Comparison of ENCODE assay signal across 22 mouse cellular contexts in genomic region chr5:99419872-99420271, GRCm38 (mm10).
DNase-seq lines count a peak whose midpoint lies in the region; ATAC-seq and TF ChIP-seq lines count a peak whose summit lies in the region.
"Had no signal": no experiment of that assay in that cellular context is flagged by ENCODE, and none has a peak within 500 bp of the region (broad histone marks: within the 10 kb centered on the region; RNA-seq: fewer than 3 reads in every experiment).

No protein-coding gene starts in this region.

- peak; percentile 18 for DNase-seq in lung, adult 2 months
- no peak for DNase-seq in lung, postnatal 14 days
- peak; percentile 49 for DNase-seq in lung, embryonic 14.5 days
- peak; percentile 6 for DNase-seq in lung, postnatal 10 days
- DNase-seq in cerebellum, postnatal 4 days (ENCODE audit: low spot score in 2 of 2), result no peak
- DNase-seq: adrenal gland, postnatal 10 days; B cell, adult 2 months; cerebellum, adult 11 months; cerebellum, adult 8-10 months; cerebellum, postnatal 25 days; gastrocnemius, adult 2 months; gastrocnemius, postnatal 25 days; heart, postnatal 10 days; heart, postnatal 4 days had no signal

- no peak overlapping the region for H3K4me2 ChIP-seq in lung, embryonic 14.5 days
- no peak overlapping the region for H3K4me2 ChIP-seq in stomach, embryonic 16.5 days (ENCODE audit: low read depth, low read length)
- no peak overlapping the region for H3K4me2 ChIP-seq in forebrain, embryonic 16.5 days (ENCODE audit: low read length)
- no peak overlapping the region for H3K4me2 ChIP-seq in heart, embryonic 12.5 days
- H3K4me2 ChIP-seq: embryonic facial prominence, embryonic 13.5 days; forebrain, embryonic 13.5 days; hindbrain, embryonic 12.5 days had no signal

- no peak overlapping the region for H3K9ac ChIP-seq in lung, embryonic 14.5 days
- H3K9ac ChIP-seq in stomach, embryonic 16.5 days (ENCODE audit: low read length), result no peak overlapping the region
- no peak overlapping the region for H3K9ac ChIP-seq in forebrain, embryonic 16.5 days (replicated peaks; ENCODE audit: low read depth, low read length)
- H3K9ac ChIP-seq in heart, embryonic 12.5 days, result no peak overlapping the region
- H3K9ac ChIP-seq: embryonic facial prominence, embryonic 13.5 days; forebrain, embryonic 13.5 days; hindbrain, embryonic 12.5 days had no signal

- H3K36me3 ChIP-seq in lung, embryonic 14.5 days (ENCODE audit: insufficient read depth), result no peaks in the 10 kb centered on the region
- no peaks in the 10 kb centered on the region for H3K36me3 ChIP-seq in stomach, embryonic 16.5 days (ENCODE audit: control insufficient read depth, insufficient read depth, low read length)
- no peaks in the 10 kb centered on the region for H3K36me3 ChIP-seq in forebrain, embryonic 16.5 days (ENCODE audit: control insufficient read depth, insufficient read depth)
- H3K36me3 ChIP-seq in heart, embryonic 12.5 days, result no peaks in the 10 kb centered on the region
- H3K36me3 ChIP-seq: embryonic facial prominence, embryonic 13.5 days; G1E; hindbrain, embryonic 12.5 days had no signal

- no peak overlapping the region for H3K27ac ChIP-seq in lung, embryonic 14.5 days (ENCODE audit: low read depth)
- peak overlapping the region; percentile 57 for H3K27ac ChIP-seq in stomach, embryonic 16.5 days (ENCODE audit: low read length)
- H3K27ac ChIP-seq in forebrain, embryonic 16.5 days (ENCODE audit: low read length), result no peak overlapping the region
- H3K27ac ChIP-seq in heart, embryonic 12.5 days (ENCODE audit: poor library complexity, severe bottlenecking), result no peak overlapping the region
- H3K27ac ChIP-seq: embryonic facial prominence, embryonic 13.5 days; forebrain, embryonic 13.5 days; gastrocnemius, adult 2 months; hindbrain, embryonic 12.5 days had no signal

- no peaks in the 10 kb centered on the region for H3K27me3 ChIP-seq in lung, embryonic 14.5 days (ENCODE audit: insufficient read depth, low read length)
- no peaks in the 10 kb centered on the region for H3K27me3 ChIP-seq in stomach, embryonic 16.5 days (ENCODE audit: control insufficient read depth, insufficient read depth, low read length)
- no peaks in the 10 kb centered on the region for H3K27me3 ChIP-seq in forebrain, embryonic 16.5 days (replicated peaks; ENCODE audit: control insufficient read depth, insufficient read depth, low read length)
- H3K27me3 ChIP-seq in heart, embryonic 12.5 days (replicated peaks), result no peaks in the 10 kb centered on the region
- H3K27me3 ChIP-seq: embryonic facial prominence, embryonic 13.5 days; forebrain, embryonic 13.5 days had no signal

- TF ChIP-seq POLR2A in lung, adult 2 months (IDR thresholded peaks at IDR 0.05; ENCODE audit: borderline replicate concordance, extremely low read depth, low read depth, low read length), result no peak

- WGBS in lung, adult 2 months, result 48% methylated on average over 2 of the region's 2 CpGs
- WGBS in lung, embryonic 14.5 days, result 50% methylated on average over 2 of the region's 2 CpGs
- 31% methylated on average over 2 of the region's 2 CpGs for WGBS in stomach, embryonic 16.5 days
- WGBS in forebrain, embryonic 16.5 days, result 76% methylated on average over 2 of the region's 2 CpGs
- WGBS in heart, embryonic 12.5 days, result 45% methylated on average over 2 of the region's 2 CpGs

- H3K4me3 ChIP-seq in lung, adult 2 months (replicated peaks; ENCODE audit: extremely low read depth, low read depth, low read length), result no peak overlapping the region
- no peak overlapping the region for H3K4me3 ChIP-seq in lung, embryonic 14.5 days (ENCODE audit: low read depth, low read length)
- no peak overlapping the region for H3K4me3 ChIP-seq in stomach, embryonic 16.5 days (replicated peaks; ENCODE audit: low read length)
- no peak overlapping the region for H3K4me3 ChIP-seq in forebrain, embryonic 16.5 days (replicated peaks; ENCODE audit: low read length)
- no peak overlapping the region for H3K4me3 ChIP-seq in heart, embryonic 12.5 days
- H3K4me3 ChIP-seq: embryonic facial prominence, embryonic 13.5 days; forebrain, embryonic 13.5 days; gastrocnemius, adult 2 months; hindbrain, embryonic 12.5 days had no signal

- H3K4me1 ChIP-seq in lung, adult 2 months (ENCODE audit: control insufficient read depth, insufficient read depth, low read length), result peaks cover 2% of the 10 kb centered on the region; the same call in 1 of the 2 replicates
- no peaks in the 10 kb centered on the region for H3K4me1 ChIP-seq in lung, embryonic 14.5 days (ENCODE audit: insufficient read depth)
- no peaks in the 10 kb centered on the region for H3K4me1 ChIP-seq in stomach, embryonic 16.5 days (ENCODE audit: control insufficient read depth, insufficient read depth, low read length)
- H3K4me1 ChIP-seq in forebrain, embryonic 16.5 days (replicated peaks; ENCODE audit: control insufficient read depth, insufficient read depth, low read length), result no peaks in the 10 kb centered on the region
- H3K4me1 ChIP-seq in heart, embryonic 12.5 days (replicated peaks), result peaks cover 7% of the 10 kb centered on the region
- H3K4me1 ChIP-seq: forebrain, embryonic 13.5 days; hindbrain, embryonic 12.5 days had no signal

- no peaks in the 10 kb centered on the region for H3K9me3 ChIP-seq in lung, embryonic 14.5 days (ENCODE audit: low read depth, low read length)
- no peaks in the 10 kb centered on the region for H3K9me3 ChIP-seq in stomach, embryonic 16.5 days (replicated peaks; ENCODE audit: control insufficient read depth, low read length)
- H3K9me3 ChIP-seq in forebrain, embryonic 16.5 days (ENCODE audit: control insufficient read depth, low read length), result no peaks in the 10 kb centered on the region
- H3K9me3 ChIP-seq in heart, embryonic 12.5 days (replicated peaks), result no peaks in the 10 kb centered on the region
- H3K9me3 ChIP-seq: embryonic facial prominence, embryonic 13.5 days; forebrain, embryonic 13.5 days; hindbrain, embryonic 12.5 days had no signal

- TF ChIP-seq CTCF in lung, adult 2 months (IDR thresholded peaks at IDR 0.05; ENCODE audit: insufficient read depth, low read length), result no peak
- TF ChIP-seq CTCF in lung, embryonic 14.5 days (IDR thresholded peaks at IDR 0.05; ENCODE audit: low read depth), result no peak

- ATAC-seq in lung, embryonic 14.5 days (ENCODE audit: insufficient read depth), result peak; percentile 75
- ATAC-seq in stomach, embryonic 16.5 days (ENCODE audit: insufficient read depth, low FRiP score), result peak; percentile 56; the same call in 1 of the 2 replicates
- no peak for ATAC-seq in forebrain, embryonic 16.5 days
- ATAC-seq in heart, embryonic 12.5 days (ENCODE audit: insufficient number of reproducible peaks, low FRiP score), result no peak
- ATAC-seq: CD4-positive, CD25-positive, alpha-beta regulatory T cell, adult 4 months; forebrain, embryonic 13.5 days had no signal

Comparison
In these comparisons a context has a peak if more than half of its experiments do, and no peak if none do; other contexts are left out.
1. DNase-seq: peak in lung, adult 2 months (single experiment), lung, embryonic 14.5 days (single experiment) and lung, postnatal 10 days (single experiment); none in lung, postnatal 14 days (single experiment) and cerebellum, postnatal 4 days (0 of 2).
2. ATAC-seq: peak in lung, embryonic 14.5 days (single experiment) and stomach, embryonic 16.5 days (single experiment); none in forebrain, embryonic 16.5 days (single experiment) and heart, embryonic 12.5 days (single experiment).